Mouse (Mus musculus) intestine, embryonic 14.5 days (tissue): ENCODE measurements around the gene Pick1. TPM values are rescaled to one million over a fixed set of nuclear protein-coding genes. Genes with fewer than 3 reads are reported as not detected.
"Not testable (repeated sequence)": the region's sequence is repeated elsewhere in the genome, so short reads cannot be mapped to it uniquely, and the experiment has no call there.

Experiments
- ATAC-seq: fragments of 200-750 bp; cut with Nextera tagmentation; replicated peaks from 2 replicates; pipeline ENCODE4 v1.8.0; 2017; ENCODE audit warnings: low read depth, moderate number of reproducible peaks, moderate TSS enrichment, moderate library complexity; ENCODE audit not compliant: low FRiP score, low TSS enrichment
- DNase-seq: peaks from one replicate; pipeline ENCODE4 v3.0.0-alpha.2; 2018; ENCODE audit warnings: low spot score
- H3K27ac ChIP-seq: fragments of 300-500 bp; sonication (generic); 2 replicates; pipeline ENCODE4 v1.5.1; 2014; ENCODE audit warnings: low read depth, mild to moderate bottlenecking, control low read depth
- H3K27me3 ChIP-seq: fragments of 300-500 bp; sonication (generic); replicated peaks from 2 replicates; pipeline ENCODE4 v1.6.1; 2014; ENCODE audit warnings: low read length, control low read depth; ENCODE audit not compliant: control insufficient read depth, insufficient read depth
- H3K36me3 ChIP-seq: fragments of 300-500 bp; sonication (generic); 2 replicates; pipeline ENCODE4 v1.6.1; 2014; ENCODE audit warnings: low read length, control low read depth; ENCODE audit not compliant: control insufficient read depth, insufficient read depth
- H3K4me1 ChIP-seq: fragments of 300-500 bp; sonication (generic); replicated peaks from 2 replicates; pipeline ENCODE4 v1.6.1; 2014; ENCODE audit warnings: low read length, control low read depth, mixed read lengths; ENCODE audit not compliant: control insufficient read depth, insufficient read depth
- H3K4me2 ChIP-seq: fragments of 300-500 bp; sonication (generic); 2 replicates; pipeline ENCODE4 v1.6.1; 2014; ENCODE audit warnings: low read length
- H3K4me3 ChIP-seq: fragments of 300-500 bp; sonication (generic); 2 replicates; pipeline ENCODE4 v1.5.1; 2014; ENCODE audit warnings: low read depth, low read length, control low read depth, mixed read lengths
- H3K9ac ChIP-seq: fragments of 300-500 bp; sonication (generic); 2 replicates; pipeline ENCODE4 v1.6.1; 2014; ENCODE audit warnings: mild to moderate bottlenecking, low read length
- H3K9me3 ChIP-seq: fragments of 300-500 bp; sonication (generic); 2 replicates; pipeline ENCODE4 v1.6.1; 2016; ENCODE audit warnings: low read length, control low read depth; ENCODE audit not compliant: control insufficient read depth
- WGBS: fragments of 180-500 bp; shearing (Covaris S2); extraction: QIAGEN DNeasy Blood & Tissue Kit; methylation state at CpG from one replicate; pipeline ENCODE4 v1.1.7; 2014; 5-methylcytosine and 5-hydroxymethylcytosine counted together
- polyA plus RNA-seq: library from polyadenylated mRNA; unstranded; fragments of >200 nt; fragmentation: Nextera tagmentation; extraction: Ambion mirVana; gene quantifications from 2 replicates; pipeline ENCODE4 v1.2.1, GENCODE M21; 2014

The Pick1 gene
- polyA plus RNA-seq, 1 experiment from 2014 or later = 28.3 TPM

GRCm38 (mm10) chr15:79213591-79213990 is 15.4 kb upstream of the Pick1 start:
- WGBS = 78% methylated on average over 6 of the region's 6 CpGs
- Histone ChIP-seq H3K27me3 (no peaks in the 10 kb centered on the region), H3K9ac (no peak overlapping the region), H3K4me3 (no peak overlapping the region), H3K36me3 (no peaks in the 10 kb centered on the region), H3K4me1 (no peaks in the 10 kb centered on the region), H3K27ac (no peak overlapping the region), H3K4me2 (no peak overlapping the region), H3K9me3 (no peaks in the 10 kb centered on the region)
- DNase-seq (no peak), ATAC-seq (no peak)

GRCm38 (mm10) chr15:79216191-79216590 is 12.8 kb upstream of the Pick1 start:
- DNase-seq = no peak
- H3K4me3 ChIP-seq = no peak overlapping the region
- H3K4me2 ChIP-seq = no peak overlapping the region
- 63% methylated on average over 3 of the region's 3 CpGs for WGBS
- ATAC-seq = no peak
- H3K9me3 ChIP-seq = no peaks in the 10 kb centered on the region
- H3K4me1 ChIP-seq = no peaks in the 10 kb centered on the region
- no peaks in the 10 kb centered on the region for H3K36me3 ChIP-seq
- no peak overlapping the region for H3K9ac ChIP-seq
- no peak overlapping the region for H3K27ac ChIP-seq
- H3K27me3 ChIP-seq = no peaks in the 10 kb centered on the region

GRCm38 (mm10) chr15:79219572-79219971 is 9.4 kb upstream of the Pick1 start:
- 0 out of 2 replicates have a peak, but pooled peaks have one; percentile 7 for ATAC-seq
- 0% methylated on average over 1 of the region's 1 CpGs for WGBS
- DNase-seq = no peak

GRCm38 (mm10) chr15:79223641-79224040 is 5.3 kb upstream of the Pick1 start:
- no peaks in the 10 kb centered on the region for H3K36me3 ChIP-seq
- H3K4me2 ChIP-seq = no peak overlapping the region
- ATAC-seq = 0 out of 2 replicates have a peak, but pooled peaks have one; percentile 36
- DNase-seq = no peak
- H3K27ac ChIP-seq = no peak overlapping the region
- H3K9ac ChIP-seq = no peak overlapping the region
- no peak overlapping the region for H3K4me3 ChIP-seq
- H3K9me3 ChIP-seq = no peaks in the 10 kb centered on the region
- H3K4me1 ChIP-seq = no peaks in the 10 kb centered on the region
- H3K27me3 ChIP-seq = no peaks in the 10 kb centered on the region
- WGBS = 21% methylated on average over 5 of the region's 5 CpGs

More at GRCm38 (mm10) chr15:79219572-79219971, 9.4 kb upstream of the Pick1 start:
- Histone ChIP-seq H3K4me3 (no peak overlapping the region), H3K9me3 (no peaks in the 10 kb centered on the region), H3K27ac (no peak overlapping the region), H3K4me2 (no peak overlapping the region), H3K36me3 (no peaks in the 10 kb centered on the region), H3K9ac (no peak overlapping the region), H3K4me1 (no peaks in the 10 kb centered on the region), H3K27me3 (no peaks in the 10 kb centered on the region)

GRCm38 (mm10) chr15:79224685-79225084 is 4.3 kb upstream of the Pick1 start:
- Histone ChIP-seq H3K9me3 (no peaks in the 10 kb centered on the region), H3K4me1 (peaks cover 2% of the 10 kb centered on the region), H3K9ac (no peak overlapping the region), H3K4me2 (no peak overlapping the region), H3K27ac (no peak overlapping the region), H3K36me3 (no peaks in the 10 kb centered on the region), H3K4me3 (no peak overlapping the region), H3K27me3 (no peaks in the 10 kb centered on the region)
- 13% methylated on average over 5 of the region's 5 CpGs for WGBS
- DNase-seq (peak; percentile 95), ATAC-seq (peak; percentile 50)

GRCm38 (mm10) chr15:79225780-79226179 is 3.2 kb upstream of the Pick1 start:
- H3K36me3 ChIP-seq, ATAC-seq, H3K9me3 ChIP-seq, H3K27me3 ChIP-seq, H3K4me2 ChIP-seq, H3K4me1 ChIP-seq, H3K27ac ChIP-seq, DNase-seq, H3K4me3 ChIP-seq, H3K9ac ChIP-seq: not testable (repeated sequence)
- 61% methylated on average over 2 of the region's 2 CpGs for WGBS

- H3K9ac ChIP-seq = no peak overlapping the region
- ATAC-seq = no peak
- 77% methylated on average over 9 of the region's 9 CpGs for WGBS
- no peak for DNase-seq
- no peak overlapping the region for H3K4me3 ChIP-seq
- no peaks in the 10 kb centered on the region for H3K27me3 ChIP-seq
- H3K4me1 ChIP-seq = no peaks in the 10 kb centered on the region
- H3K9me3 ChIP-seq = no peaks in the 10 kb centered on the region
- H3K27ac ChIP-seq = no peak overlapping the region
- H3K36me3 ChIP-seq = peaks cover 75% of the 10 kb centered on the region
- no peak overlapping the region for H3K4me2 ChIP-seq
These were observed 6.3 kb downstream of the Pick1 start for GRCm38 (mm10) chr15:79235268-79235667.

GRCm38 (mm10) chr15:79238036-79238435 is 9.1 kb downstream of the Pick1 start:
- Histone ChIP-seq H3K27me3 (no peaks in the 10 kb centered on the region), H3K27ac (no peak overlapping the region), H3K9ac (no peak overlapping the region), H3K4me1 (no peaks in the 10 kb centered on the region), H3K4me3 (no peak overlapping the region), H3K36me3 (peaks cover 65% of the 10 kb centered on the region), H3K9me3 (no peaks in the 10 kb centered on the region), H3K4me2 (no peak overlapping the region)
- WGBS = 76% methylated on average over 6 of the region's 6 CpGs
- DNase-seq (no peak), ATAC-seq (no peak)

- no peaks in the 10 kb centered on the region for H3K27me3 ChIP-seq
- no peak overlapping the region for H3K9ac ChIP-seq
- ATAC-seq (peak; percentile 54), DNase-seq (no peak)
- peaks cover 3% of the 10 kb centered on the region; the same call in 1 of the 2 replicates for H3K4me1 ChIP-seq
- no peaks in the 10 kb centered on the region for H3K9me3 ChIP-seq
- H3K36me3 ChIP-seq = peaks cover 65% of the 10 kb centered on the region
- H3K27ac ChIP-seq = no peak overlapping the region
- 77% methylated on average over 13 of the region's 13 CpGs for WGBS
- H3K4me2 ChIP-seq = no peak overlapping the region
- H3K4me3 ChIP-seq = no peak overlapping the region
These were observed 13.7 kb downstream of the Pick1 start for GRCm38 (mm10) chr15:79242574-79243233.
